Mouse (Mus musculus) MEL (cell line): Measurements from ENCODE around the gene Zap70. TPM values are rescaled to one million over a fixed set of nuclear protein-coding genes. Genes with fewer than 3 reads are reported as not detected.

Experiments used
- DNase-seq: peaks from one replicate; pipeline ENCODE4 v3.0.0; 2011; ENCODE audit warnings: low read depth, low spot score
- H3K27ac ChIP-seq: 2 replicates; pipeline ENCODE4 v1.5.1; 2012; ENCODE audit warnings: low read depth, mild to moderate bottlenecking, control low read depth, low read length, moderate library complexity; ENCODE audit not compliant: control insufficient read depth
- H3K27me3 ChIP-seq, 2 experiments: fragments of 150-350 bp in 1 of 2; sonication (generic) in 1 of 2; 2 replicates each; pipeline ENCODE4 v1.6.1; 2012; ENCODE audit warnings: low read length in 2 of 2, mild to moderate bottlenecking in 2 of 2, improper control_type of control experiment in 1 of 2, moderate library complexity in 1 of 2; ENCODE audit not compliant: insufficient read depth in 2 of 2, control insufficient read depth in 1 of 2
- H3K36me3 ChIP-seq, 2 experiments: 2 replicates each; pipeline ENCODE4 v1.6.1; 2012 to 2014; ENCODE audit warnings: low read length in 2 of 2, improper control_type of control experiment in 1 of 2, inconsistent platforms in 1 of 2, mild to moderate bottlenecking in 1 of 2; ENCODE audit not compliant: insufficient read depth in 2 of 2, control insufficient read depth in 1 of 2
- H3K4me1 ChIP-seq, 2 experiments: fragments of 150-350 bp in 1 of 2; sonication (generic) in 1 of 2; 2 replicates each; pipeline ENCODE4 v1.6.1; 2012; ENCODE audit warnings: low read length in 2 of 2, improper control_type of control experiment in 1 of 2, mild to moderate bottlenecking in 1 of 2; ENCODE audit not compliant: insufficient read depth in 2 of 2, control insufficient read depth in 1 of 2
- H3K4me3 ChIP-seq, 2 experiments: fragments of 150-350 bp in 1 of 2; sonication (generic) in 1 of 2; 2 replicates each; pipeline ENCODE4 v1.5.1; 2012; ENCODE audit warnings: low read depth in 2 of 2, low read length in 2 of 2, mild to moderate bottlenecking in 2 of 2, moderate library complexity in 2 of 2, control low read depth in 1 of 2, improper control_type of control experiment in 1 of 2; ENCODE audit not compliant: control insufficient read depth in 1 of 2, insufficient read depth in 1 of 2
- H3K79me2 ChIP-seq: 2 replicates; pipeline ENCODE4 v1.6.1; 2012; ENCODE audit warnings: mild to moderate bottlenecking, low read length, moderate library complexity; ENCODE audit not compliant: control insufficient read depth, poor library complexity, insufficient read depth
- H3K9ac ChIP-seq: 2 replicates; pipeline ENCODE4 v1.6.1; 2012; ENCODE audit warnings: low read depth, mild to moderate bottlenecking, control low read depth, low read length, moderate library complexity; ENCODE audit not compliant: control insufficient read depth, poor library complexity, severe bottlenecking
- H3K9me3 ChIP-seq: fragments of 150-350 bp; sonication (generic); replicated peaks from 2 replicates; pipeline ENCODE4 v1.6.1; 2012; ENCODE audit warnings: mild to moderate bottlenecking, low read length, improper control_type of control experiment, moderate library complexity; ENCODE audit not compliant: insufficient read depth
- CHD2 ChIP-seq: IDR thresholded peaks from 2 replicates; pipeline ENCODE4 v1.6.1; 2011; ENCODE audit warnings: low read length, improper control_type of control experiment
- CTCF ChIP-seq, 3 experiments: IDR thresholded peaks in 2 of 3; conservative IDR thresholded peaks in 1 of 3; 2 replicates each; pipeline ENCODE4 v1.5.1; 2011 to 2012; ENCODE audit warnings: low read length in 3 of 3, low read depth in 2 of 3, mild to moderate bottlenecking in 2 of 3, improper control_type of control experiment in 1 of 3, inconsistent platforms in 1 of 3, mixed read lengths in 1 of 3, moderate library complexity in 1 of 3; ENCODE audit not compliant: control insufficient read depth in 1 of 3, insufficient read depth in 1 of 3, poor library complexity in 1 of 3, severe bottlenecking in 1 of 3
- E2F4 ChIP-seq: IDR thresholded peaks from 2 replicates; pipeline ENCODE4 v1.6.1; 2011; ENCODE audit warnings: low read depth, low read length, improper control_type of control experiment, borderline replicate concordance
- ELF1 ChIP-seq: IDR thresholded peaks from 2 replicates; pipeline ENCODE4 v1.6.1; 2014; ENCODE audit warnings: low read depth, mild to moderate bottlenecking, inconsistent platforms, low read length, improper control_type of control experiment, moderate library complexity
- EP300 ChIP-seq, 2 experiments: IDR thresholded peaks; 2 replicates each; pipeline ENCODE4 v1.6.1; 2011; ENCODE audit warnings: improper control_type of control experiment in 2 of 2, low read length in 2 of 2, low read depth in 1 of 2, mild to moderate bottlenecking in 1 of 2
- GATA1 ChIP-seq: IDR thresholded peaks from 2 replicates; pipeline ENCODE4 v1.6.1; 2011; ENCODE audit warnings: low read depth, low read length, improper control_type of control experiment
- HCFC1 ChIP-seq: IDR thresholded peaks from 2 replicates; pipeline ENCODE4 v1.6.1; 2012; ENCODE audit warnings: low read depth, mild to moderate bottlenecking, inconsistent platforms, low read length, improper control_type of control experiment, moderate library complexity
- MAFK ChIP-seq: IDR thresholded peaks from 2 replicates; pipeline ENCODE4 v1.6.1; 2011; ENCODE audit warnings: low read depth, mild to moderate bottlenecking, low read length, improper control_type of control experiment, borderline replicate concordance
- MAX ChIP-seq: IDR thresholded peaks from 2 replicates; pipeline ENCODE4 v1.6.1; 2011; ENCODE audit warnings: low read length, improper control_type of control experiment
- MAZ ChIP-seq: IDR thresholded peaks from 2 replicates; pipeline ENCODE4 v1.6.1; 2012; ENCODE audit warnings: low read depth, mild to moderate bottlenecking, inconsistent platforms, low read length, improper control_type of control experiment
- MEF2A ChIP-seq: IDR thresholded peaks from 2 replicates; pipeline ENCODE4 v1.6.1; 2014; ENCODE audit warnings: low read depth, mild to moderate bottlenecking, inconsistent platforms, low read length, improper control_type of control experiment; ENCODE audit not compliant: poor library complexity, insufficient replicate concordance, severe bottlenecking; ENCODE audit errors: extremely low read depth
- MXI1 ChIP-seq: IDR thresholded peaks from 2 replicates; pipeline ENCODE4 v1.6.1; 2011; ENCODE audit warnings: mild to moderate bottlenecking, low read depth, low read length, improper control_type of control experiment
- MYB ChIP-seq: IDR thresholded peaks from 2 replicates; pipeline ENCODE4 v1.6.1; 2011; ENCODE audit warnings: mild to moderate bottlenecking, low read depth, low read length, improper control_type of control experiment
- POLR2A ChIP-seq, 2 experiments: IDR thresholded peaks; 2 replicates each; pipeline ENCODE4 v1.6.1; 2011 to 2012; ENCODE audit warnings: low read length in 2 of 2, mild to moderate bottlenecking in 2 of 2, control low read depth in 1 of 2, improper control_type of control experiment in 1 of 2, low read depth in 1 of 2, moderate library complexity in 1 of 2; ENCODE audit not compliant: control insufficient read depth in 1 of 2, insufficient read depth in 1 of 2, poor library complexity in 1 of 2
- POLR2AphosphoS5 ChIP-seq: IDR thresholded peaks from 2 replicates; pipeline ENCODE4 v1.6.1; 2012; ENCODE audit warnings: low read depth, borderline replicate concordance, mild to moderate bottlenecking, inconsistent platforms, low read length, moderate library complexity, mixed read lengths
- RAD21 ChIP-seq: IDR thresholded peaks from 2 replicates; pipeline ENCODE4 v1.6.1; 2011; ENCODE audit warnings: mild to moderate bottlenecking, low read depth, low read length, improper control_type of control experiment
- SIN3A ChIP-seq: IDR thresholded peaks from 2 replicates; pipeline ENCODE4 v1.6.1; 2012; ENCODE audit warnings: low read length, improper control_type of control experiment, inconsistent platforms
- TAL1 ChIP-seq: IDR thresholded peaks from 2 replicates; pipeline ENCODE4 v1.6.1; 2012; ENCODE audit warnings: mild to moderate bottlenecking, inconsistent platforms, low read length, moderate library complexity, mixed read lengths
- TCF12 ChIP-seq: IDR thresholded peaks from 2 replicates; pipeline ENCODE4 v1.6.1; 2014; ENCODE audit warnings: low read depth, mild to moderate bottlenecking, inconsistent platforms, low read length, improper control_type of control experiment, moderate library complexity
- UBTF ChIP-seq: IDR thresholded peaks from 2 replicates; pipeline ENCODE4 v1.6.1; 2012; ENCODE audit warnings: low read depth, mild to moderate bottlenecking, inconsistent platforms, low read length, improper control_type of control experiment, moderate library complexity, borderline replicate concordance; ENCODE audit not compliant: insufficient read depth
- USF1 ChIP-seq: IDR thresholded peaks from 2 replicates; pipeline ENCODE4 v1.6.1; 2014; ENCODE audit warnings: low read depth, mild to moderate bottlenecking, inconsistent platforms, low read length, improper control_type of control experiment, moderate library complexity
- ZC3H11A ChIP-seq: IDR thresholded peaks from 2 replicates; pipeline ENCODE4 v1.6.1; 2012; ENCODE audit warnings: low read depth, mild to moderate bottlenecking, inconsistent platforms, low read length, improper control_type of control experiment
- ZMIZ1 ChIP-seq: IDR thresholded peaks from 2 replicates; pipeline ENCODE4 v1.6.1; 2012; ENCODE audit warnings: low read depth, mild to moderate bottlenecking, inconsistent platforms, low read length, improper control_type of control experiment, moderate library complexity
- ZNF384 ChIP-seq: IDR thresholded peaks from 2 replicates; pipeline ENCODE4 v1.6.1; 2012; ENCODE audit warnings: low read depth, mild to moderate bottlenecking, inconsistent platforms, low read length, improper control_type of control experiment
- polyA plus RNA-seq, 2 experiments: library from polyadenylated mRNA; stranded (reverse) in 1 of 2; unstranded in 1 of 2; fragments of >175 nt in 1 of 2; fragments of >200 nt in 1 of 2; gene quantifications; 2 replicates each; pipeline versions ENCODE4 v1.2.1 to v1.2.4; 2012; ENCODE audit warnings: low replicate concordance in 2 of 2, low read depth in 1 of 2; ENCODE audit not compliant: insufficient read length in 2 of 2, insufficient read depth in 1 of 2, missing spikeins in 1 of 2
- total RNA-seq: library from RNA; depleted of rRNA; stranded (reverse); fragments of 300-350 nt; gene quantifications from 2 replicates; pipeline ENCODE4 v1.2.3, GENCODE M21; 2012

Gene Zap70
- total and polyA plus RNA-seq, 3 experiments = not detected

- Histone ChIP-seq H3K4me3 (no peak overlapping the region), H3K27me3 (no peaks in the 10 kb centered on the region), H3K9me3 (no peaks in the 10 kb centered on the region), H3K4me1 (no peaks in the 10 kb centered on the region), H3K27ac (no peak overlapping the region), H3K9ac (no peak overlapping the region), H3K79me2 (no peaks in the 10 kb centered on the region), H3K36me3 (peaks cover 0 to 13% of the 10 kb centered on the region in 2 experiments; a peak in 2 of 4 replicates)
- no peak for DNase-seq
- TF ChIP-seq ELF1 (no peak), SIN3A (no peak), ZNF384 (no peak), E2F4 (no peak), MAX (no peak), POLR2A (IDR thresholded peaks at IDR 0.05; ENCODE audit: control insufficient read depth in 1 of 2, insufficient read depth in 1 of 2, low read depth in 1 of 2, low read length in 2 of 2, poor library complexity in 1 of 2) (no peak), MXI1 (no peak), CTCF (IDR thresholded peaks at IDR 0.05 in 2 of 3, conservative IDR thresholded peaks at IDR 0.05 in 1 of 3; ENCODE audit: control insufficient read depth in 1 of 3, insufficient read depth in 1 of 3, low read depth in 2 of 3, low read length in 3 of 3, poor library complexity in 1 of 3, severe bottlenecking in 1 of 3) (no peak), GATA1 (no peak), MAFK (no peak), POLR2AphosphoS5 (no peak), ZMIZ1 (no peak), RAD21 (no peak), CHD2 (no peak)
These were observed 38.9 kb downstream of the Zap70 start for GRCm38 (mm10) chr1:36800379-36801011.

DNA sequence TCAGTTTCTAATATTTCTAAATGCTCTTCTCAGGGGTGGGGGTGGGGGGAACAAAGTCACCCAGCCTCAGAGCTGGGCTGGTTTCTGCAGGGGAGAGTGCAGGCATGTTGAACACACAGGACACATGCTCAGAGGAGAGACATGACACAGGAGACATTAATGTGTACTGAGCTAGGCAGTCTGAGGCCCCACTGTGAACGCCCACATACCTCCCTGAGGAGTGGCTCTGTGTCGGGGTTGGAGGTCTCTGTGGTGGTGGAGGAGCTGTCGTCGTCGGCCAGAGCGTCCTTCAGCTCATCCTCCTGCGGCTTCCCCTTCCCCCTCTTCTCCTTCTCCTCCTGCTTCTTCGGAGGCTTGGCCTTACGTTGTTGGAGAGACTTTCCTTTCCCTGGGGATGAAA lies 42.7 kb downstream of the Zap70 start:
- Histone ChIP-seq H3K27ac (no peak overlapping the region), H3K4me1 (no peaks in the 10 kb centered on the region), H3K79me2 (no peaks in the 10 kb centered on the region), H3K36me3 (peaks cover 0 to 23% of the 10 kb centered on the region in 2 experiments; a peak in 2 of 4 replicates), H3K9me3 (no peaks in the 10 kb centered on the region), H3K27me3 (no peaks in the 10 kb centered on the region)
- no peak for DNase-seq
- TF ChIP-seq SIN3A = no peak
- TF ChIP-seq, all 39 proteins: peak for 0
- no peak overlapping the region for H3K4me3 ChIP-seq
- H3K9ac ChIP-seq = no peak overlapping the region

- Histone ChIP-seq H3K4me1 (no peaks in the 10 kb centered on the region), H3K4me3 (no peak overlapping the region), H3K27ac (no peak overlapping the region)
- TF ChIP-seq ZC3H11A = no peak
- TF ChIP-seq MEF2A = no peak
- TF ChIP-seq ELF1 = no peak
- TF ChIP-seq TAL1 = no peak
- TF ChIP-seq MAX = no peak
- no peak for TF ChIP-seq MYB
- no peak for TF ChIP-seq TCF12
- TF ChIP-seq UBTF = no peak
- no peak for TF ChIP-seq EP300 (IDR thresholded peaks at IDR 0.05; ENCODE audit: low read depth in 1 of 2, low read length in 2 of 2)
- TF ChIP-seq ZNF384 = no peak
- TF ChIP-seq MAFK = no peak
- no peak for TF ChIP-seq MAZ
- no peak for TF ChIP-seq POLR2A (IDR thresholded peaks at IDR 0.05; ENCODE audit: control insufficient read depth in 1 of 2, insufficient read depth in 1 of 2, low read depth in 1 of 2, low read length in 2 of 2, poor library complexity in 1 of 2)
- no peak for TF ChIP-seq USF1
- TF ChIP-seq CTCF (IDR thresholded peaks at IDR 0.05 in 2 of 3, conservative IDR thresholded peaks at IDR 0.05 in 1 of 3; ENCODE audit: control insufficient read depth in 1 of 3, insufficient read depth in 1 of 3, low read depth in 2 of 3, low read length in 3 of 3, poor library complexity in 1 of 3, severe bottlenecking in 1 of 3) = no peak
- no peak for TF ChIP-seq E2F4
- TF ChIP-seq HCFC1 = no peak
- no peak for TF ChIP-seq SIN3A
These were observed 43.2 kb downstream of the Zap70 start for GRCm38 (mm10) chr1:36804833-36805232.

More at GRCm38 (mm10) chr1:36804833-36805232, 43.2 kb downstream of the Zap70 start:
- Histone ChIP-seq H3K9ac (no peak overlapping the region), H3K36me3 (peaks cover 0 to 18% of the 10 kb centered on the region in 2 experiments; a peak in 2 of 4 replicates), H3K27me3 (no peaks in the 10 kb centered on the region), H3K79me2 (no peaks in the 10 kb centered on the region), H3K9me3 (no peaks in the 10 kb centered on the region)
- DNase-seq = no peak
